Mouse (Mus musculus) cerebellum, postnatal 14 days (tissue): ENCODE measurements at regions not wholly inside any gene's neighbourhood (a gene's known extent, or its start where the extent isn't known, plus 50 kb on each side); places are given as distances from the start of the nearest gene placed in this dataset.
A peak's percentile ranks its signal among the peaks of the same experiment; 100 is the strongest.

Experiments
- DNase-seq, 2 experiments: peaks; one replicate each; pipeline ENCODE4 v3.0.0; 2021; ENCODE audit warnings: mixed read lengths in 2 of 2

- DNase-seq = peak; percentile 71 to 80
These were observed 4154.0 kb downstream of the 9330182O14Rik start for GRCm38 (mm10) chr15:44288181-44288580.

GRCm38 (mm10) chr15:44288704-44289103, 4154.5 kb downstream of the 9330182O14Rik start:
- DNase-seq = peak; percentile 53 to 73

GRCm38 (mm10) chr15:44301491-44301890, 4167.3 kb downstream of the 9330182O14Rik start:
- DNase-seq = no peak

GRCm38 (mm10) chr15:44310888-44311287, 4176.7 kb downstream of the 9330182O14Rik start:
- no peak for DNase-seq

GRCm38 (mm10) chr15:44313294-44313693, 4179.1 kb downstream of the 9330182O14Rik start:
- DNase-seq = no peak
